Mouse (Mus musculus) intestine, embryonic 14.5 days (tissue): ENCODE data around the gene Gm9049. TPM values are rescaled to one million over a fixed set of nuclear protein-coding genes. Genes with fewer than 3 reads are reported as not detected.
"Not testable (repeated sequence)": the region's sequence is repeated elsewhere in the genome, so short reads cannot be mapped to it uniquely, and the experiment has no call there.

Experiments used
- ATAC-seq: fragments of 200-750 bp; cut with Nextera tagmentation; replicated peaks from 2 replicates; pipeline ENCODE4 v1.8.0; 2017; ENCODE audit warnings: low read depth, moderate number of reproducible peaks, moderate TSS enrichment, moderate library complexity; ENCODE audit not compliant: low FRiP score, low TSS enrichment
- DNase-seq: peaks from one replicate; pipeline ENCODE4 v3.0.0-alpha.2; 2018; ENCODE audit warnings: low spot score
- H3K27ac ChIP-seq: fragments of 300-500 bp; sonication (generic); 2 replicates; pipeline ENCODE4 v1.5.1; 2014; ENCODE audit warnings: low read depth, mild to moderate bottlenecking, control low read depth
- H3K27me3 ChIP-seq: fragments of 300-500 bp; sonication (generic); replicated peaks from 2 replicates; pipeline ENCODE4 v1.6.1; 2014; ENCODE audit warnings: low read length, control low read depth; ENCODE audit not compliant: control insufficient read depth, insufficient read depth
- H3K36me3 ChIP-seq: fragments of 300-500 bp; sonication (generic); 2 replicates; pipeline ENCODE4 v1.6.1; 2014; ENCODE audit warnings: low read length, control low read depth; ENCODE audit not compliant: control insufficient read depth, insufficient read depth
- H3K4me1 ChIP-seq: fragments of 300-500 bp; sonication (generic); replicated peaks from 2 replicates; pipeline ENCODE4 v1.6.1; 2014; ENCODE audit warnings: low read length, control low read depth, mixed read lengths; ENCODE audit not compliant: control insufficient read depth, insufficient read depth
- H3K4me2 ChIP-seq: fragments of 300-500 bp; sonication (generic); 2 replicates; pipeline ENCODE4 v1.6.1; 2014; ENCODE audit warnings: low read length
- H3K4me3 ChIP-seq: fragments of 300-500 bp; sonication (generic); 2 replicates; pipeline ENCODE4 v1.5.1; 2014; ENCODE audit warnings: low read depth, low read length, control low read depth, mixed read lengths
- H3K9ac ChIP-seq: fragments of 300-500 bp; sonication (generic); 2 replicates; pipeline ENCODE4 v1.6.1; 2014; ENCODE audit warnings: mild to moderate bottlenecking, low read length
- H3K9me3 ChIP-seq: fragments of 300-500 bp; sonication (generic); 2 replicates; pipeline ENCODE4 v1.6.1; 2016; ENCODE audit warnings: low read length, control low read depth; ENCODE audit not compliant: control insufficient read depth
- WGBS: fragments of 180-500 bp; shearing (Covaris S2); extraction: QIAGEN DNeasy Blood & Tissue Kit; methylation state at CpG from one replicate; pipeline ENCODE4 v1.1.7; 2014; 5-methylcytosine and 5-hydroxymethylcytosine counted together
- polyA plus RNA-seq: library from polyadenylated mRNA; unstranded; fragments of >200 nt; fragmentation: Nextera tagmentation; extraction: Ambion mirVana; gene quantifications from 2 replicates; pipeline ENCODE4 v1.2.1, GENCODE M21; 2014

Gene Gm9049
- polyA plus RNA-seq, 1 experiment from 2014 or later = not detected

DNA sequence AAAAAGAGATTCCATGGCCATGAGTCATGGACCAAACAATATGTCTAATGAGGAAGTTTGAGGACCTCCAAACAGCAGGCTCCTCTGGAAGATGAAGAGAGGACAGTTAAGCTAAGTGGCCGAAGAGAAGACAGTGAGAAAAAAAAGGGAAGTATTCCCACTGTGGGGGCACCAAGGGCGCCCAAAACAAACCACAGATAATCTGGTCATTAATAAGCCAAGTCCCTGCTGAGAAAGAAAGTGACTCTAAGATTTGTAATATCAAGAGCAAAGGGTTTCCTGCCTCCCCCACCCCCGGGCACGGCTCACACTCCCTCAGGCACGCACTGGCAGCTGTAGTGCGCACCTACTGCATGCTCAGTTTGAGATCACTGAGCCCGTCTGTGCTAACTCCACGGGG lies 34.9 kb downstream of the Gm9049 start:
- ATAC-seq = no peak
- no peak overlapping the region for H3K4me3 ChIP-seq
- DNase-seq = no peak
- H3K27ac ChIP-seq = no peak overlapping the region
- no peaks in the 10 kb centered on the region for H3K36me3 ChIP-seq
- no peaks in the 10 kb centered on the region for H3K27me3 ChIP-seq
- H3K4me2 ChIP-seq = no peak overlapping the region
- H3K9ac ChIP-seq = no peak overlapping the region
- H3K4me1 ChIP-seq = no peaks in the 10 kb centered on the region
- WGBS = 88% methylated on average over 8 of the region's 8 CpGs
- H3K9me3 ChIP-seq = no peaks in the 10 kb centered on the region

- 50% methylated on average over 2 of the region's 2 CpGs for WGBS
- H3K4me1 ChIP-seq, H3K4me3 ChIP-seq, H3K4me2 ChIP-seq, H3K9me3 ChIP-seq, ATAC-seq, DNase-seq, H3K27ac ChIP-seq, H3K36me3 ChIP-seq, H3K9ac ChIP-seq, H3K27me3 ChIP-seq: not testable (repeated sequence)
Measured at GRCm38 (mm10) chr10:118302133-118302532, 51.8 kb downstream of the Gm9049 start.

Other genes starting within 250 kb of the Gm9049 start
- 20.4 and 22.3 TPM in 2 replicates for gene Mdm1, start 212.3 kb downstream of the Gm9049 start, polyA plus RNA-seq
- gene Il22, start 149.2 kb downstream of the Gm9049 start, polyA plus RNA-seq = not detected in 2 replicates
- gene Gm32717, start 113.3 kb downstream of the Gm9049 start, polyA plus RNA-seq = not detected in 2 replicates
- gene Gm32802, start 95.4 kb downstream of the Gm9049 start, polyA plus RNA-seq = not detected in 2 replicates
- gene Iltifb, start 59.1 kb downstream of the Gm9049 start, polyA plus RNA-seq = not detected in 2 replicates
- gene Gm9040, start 27.1 kb downstream of the Gm9049 start, polyA plus RNA-seq = not detected in 2 replicates
- gene Gm9044, start 21.7 kb downstream of the Gm9049 start, polyA plus RNA-seq = not detected in 2 replicates
- not detected in 2 replicates for gene Gm9045, start 16.3 kb downstream of the Gm9049 start, polyA plus RNA-seq
- not detected in 2 replicates for gene Gm9046, start 10.8 kb downstream of the Gm9049 start, polyA plus RNA-seq
- not detected in 2 replicates for gene Gm9048, start 5.4 kb downstream of the Gm9049 start, polyA plus RNA-seq
- gene Ifng, start 86.9 kb upstream of the Gm9049 start, polyA plus RNA-seq = not detected in 2 replicates